Mouse (Mus musculus) liver, embryonic 14.5 days (tissue): ENCODE results near the gene Slc22a15.

Source experiments
- CTCF ChIP-seq: IDR thresholded peaks from 2 replicates; pipeline ENCODE4 v1.5.1; 2016; ENCODE audit warnings: antibody characterized with exemption, low read depth, control low read depth
- EP300 ChIP-seq: IDR thresholded peaks from 2 replicates; pipeline ENCODE4 v1.6.1; 2016; ENCODE audit warnings: antibody characterized with exemption, low read depth

- TF ChIP-seq CTCF (no peak), EP300 (no peak)
Observed at GRCm38 (mm10) chr3:101966825-101967558, 42.7 kb upstream of the Slc22a15 start.
